Mouse (Mus musculus) Patski (cell line): ENCODE data around the gene Stk35. TPM values are rescaled to one million over a fixed set of nuclear protein-coding genes. Genes with fewer than 3 reads are reported as not detected.

ENCODE experiments used
- ATAC-seq: fragments of 100-300 bp; one replicate; pipeline ENCODE4 v1.8.0; 2021
- CTCF ChIA-PET: fragments of 350-600 bp; sonication (Branson Sonifier 250); formaldehyde crosslinking; loops from one replicate; lab custom pipeline; 2022; ENCODE audit warnings: inconsistent platforms; lab: Charles Lee
- POLR2A ChIA-PET: fragments of 350-600 bp; sonication (Branson Sonifier 250); formaldehyde crosslinking; loops from one replicate; lab custom pipeline; 2022; ENCODE audit warnings: antibody characterized with exemption, inconsistent platforms; lab: Charles Lee
- DNase-seq: peaks from one replicate; pipeline ENCODE4 v3.0.0-alpha.2; 2011; ENCODE audit warnings: low read depth, low spot score
- H3K27me3 ChIP-seq: fragments of 371-371 bp; one replicate; pipeline ENCODE4 v1.5.1; 2021
- CTCF ChIP-seq: fragments of 100-300 bp; IDR thresholded peaks from one replicate; pipeline ENCODE4 v1.5.1; 2021
- in situ Hi-C: fragments of 300-500 bp; cut with MboI; formaldehyde crosslinking; loops from 3 replicates; pipeline ENCODE4 v1.11.1; 2018; ENCODE audit warnings: low pct_unique_long_range_greater_than_20kb, mixed read lengths
- polyA plus RNA-seq: library from polyadenylated mRNA; unstranded; gene quantifications from one replicate; pipeline ENCODE4 v1.2.3, GENCODE M21; 2021

Gene Stk35
- polyA plus RNA-seq, 1 experiment from 2014 or later = 14.2 TPM

- ChIA-PET CTCF (interaction anchor here (2.0 kb wide), 2 partner anchors 8 to 13 kb away, joined by 4 to 5 read pairs; no protein-coding TSS in a partner anchor), POLR2A (interaction anchor here (1.2 kb wide), 1 partner anchor 12 kb away, joined by 3 read pairs; no protein-coding TSS in a partner anchor)
- no peaks in the 10 kb centered on the region for H3K27me3 ChIP-seq
- ATAC-seq = no peak
- no peak for TF ChIP-seq CTCF
- in situ Hi-C loops = no loop called here
- DNase-seq = no peak
Measured at GRCm38 (mm10) chr2:129814033-129814432, 13.7 kb downstream of the Stk35 start.

- POLR2A ChIA-PET = interaction anchor here (1.2 kb wide), 1 partner anchor 13 kb away, joined by 3 read pairs; no protein-coding TSS in a partner anchor
- DNase-seq (no peak), ATAC-seq (no peak)
- H3K27me3 ChIP-seq = no peaks in the 10 kb centered on the region
- in situ Hi-C loops = no loop called here
- TF ChIP-seq CTCF = no peak
- CTCF ChIA-PET = interaction anchor here (2.0 kb wide), 2 partner anchors 9 to 12 kb away, joined by 4 to 5 read pairs; no protein-coding TSS in a partner anchor
Measured at GRCm38 (mm10) chr2:129815076-129815475, 14.8 kb downstream of the Stk35 start.

- DNase-seq (no peak), ATAC-seq (no peak)
- CTCF ChIA-PET = interaction anchor here (1.1 kb wide), 1 partner anchor 143 kb away, joined by 3 read pairs; no protein-coding TSS in a partner anchor
- TF ChIP-seq CTCF = no peak
- POLR2A ChIA-PET = interaction anchor here (1.6 to 2.1 kb wide), 2 partner anchors 15 to 16 kb away, joined by 4 to 5 read pairs; no protein-coding TSS in a partner anchor
- no peaks in the 10 kb centered on the region for H3K27me3 ChIP-seq
- in situ Hi-C loops = no loop called here
Measured at GRCm38 (mm10) chr2:129817603-129818257, 17.4 kb downstream of the Stk35 start.

- TF ChIP-seq CTCF = no peak
- no peak for DNase-seq
- H3K27me3 ChIP-seq = no peaks in the 10 kb centered on the region
- no peak for ATAC-seq
- ChIA-PET CTCF (interaction anchor here (1.2 to 2.8 kb wide), 3 partner anchors 11 to 19 kb away, joined by 3 to 14 read pairs (median 6); no protein-coding TSS in a partner anchor), POLR2A (interaction anchor here (2.1 kb wide), 1 partner anchor 16 kb away, joined by 5 read pairs; no protein-coding TSS in a partner anchor)
- in situ Hi-C loops = no loop called here
Measured at GRCm38 (mm10) chr2:129818868-129819267, 18.6 kb downstream of the Stk35 start.

GRCm38 (mm10) chr2:129819531-129819930, 19.2 kb downstream of the Stk35 start:
- TF ChIP-seq CTCF = no peak
- ChIA-PET POLR2A (interaction anchor here (2.1 kb wide), 1 partner anchor 17 kb away, joined by 5 read pairs; no protein-coding TSS in a partner anchor), CTCF (interaction anchor here (1.2 to 2.8 kb wide), 3 partner anchors 12 to 20 kb away, joined by 3 to 14 read pairs (median 6); no protein-coding TSS in a partner anchor)
- DNase-seq (no peak), ATAC-seq (no peak)
- in situ Hi-C loops = no loop called here
- H3K27me3 ChIP-seq = no peaks in the 10 kb centered on the region

- in situ Hi-C loops = no loop called here
Measured at GRCm38 (mm10) chr2:129819951-129820350, 19.6 kb downstream of the Stk35 start.

GRCm38 (mm10) chr2:129821021-129821420, 20.7 kb downstream of the Stk35 start:
- in situ Hi-C loops = no loop called here
- H3K27me3 ChIP-seq = no peaks in the 10 kb centered on the region
- ChIA-PET CTCF (interaction anchor here (2.8 kb wide), 1 partner anchor 18 kb away, joined by 14 read pairs; no protein-coding TSS in a partner anchor), POLR2A (interaction anchor here (0.6 kb wide), 1 partner anchor 20 kb away, joined by 4 read pairs; no protein-coding TSS in a partner anchor)
- no peak for DNase-seq
- TF ChIP-seq CTCF = no peak
- ATAC-seq = no peak

More at GRCm38 (mm10) chr2:129819951-129820350, 19.6 kb downstream of the Stk35 start:
- ATAC-seq (peak; percentile 70), DNase-seq (no peak)
- H3K27me3 ChIP-seq = no peaks in the 10 kb centered on the region
- ChIA-PET CTCF (interaction anchor here (1.4 to 2.8 kb wide), 2 partner anchors 16 to 21 kb away, joined by 3 to 14 read pairs; no protein-coding TSS in a partner anchor), POLR2A (no interaction called here)
- TF ChIP-seq CTCF = no peak

- TF ChIP-seq CTCF = no peak
- no peak for ATAC-seq
- H3K27me3 ChIP-seq = no peaks in the 10 kb centered on the region
- in situ Hi-C loops = no loop called here
- DNase-seq = no peak
- POLR2A ChIA-PET = no interaction called here
- CTCF ChIA-PET = interaction anchor here (1.0 to 1.2 kb wide), 2 partner anchors 14 to 147 kb away, joined by 3 to 4 read pairs; no protein-coding TSS in a partner anchor
Measured at GRCm38 (mm10) chr2:129821568-129821967, 21.3 kb downstream of the Stk35 start.

- CTCF ChIA-PET = no interaction called here
- H3K27me3 ChIP-seq = no peaks in the 10 kb centered on the region
- ATAC-seq (no peak), DNase-seq (no peak)
- in situ Hi-C loops = no loop called here
- TF ChIP-seq CTCF = no peak
- POLR2A ChIA-PET = no interaction called here
Measured at GRCm38 (mm10) chr2:129823310-129823709, 23.0 kb downstream of the Stk35 start.

GRCm38 (mm10) chr2:129824254-129824653, 23.9 kb downstream of the Stk35 start:
- ATAC-seq (no peak), DNase-seq (no peak)
- ChIA-PET CTCF (no interaction called here), POLR2A (no interaction called here)
- no peaks in the 10 kb centered on the region for H3K27me3 ChIP-seq
- no peak for TF ChIP-seq CTCF
- in situ Hi-C loops = no loop called here
